Mouse (Mus musculus) v-Abl transformed pro-B cells (cell line): ENCODE measurements around the gene Atxn1.

ENCODE experiments used
- in situ Hi-C, 2 experiments: fragments of 400-800 bp; cut with MboI; formaldehyde crosslinking; loops; one replicate each; pipeline ENCODE4 v1.15.1; 2025; ENCODE audit not compliant: unreplicated experiment in 2 of 2

Gene Atxn1

GRCm38 (mm10) chr13:45806600-45807525 lies 157.9 kb downstream of the Atxn1 start:
- in situ Hi-C loops = no loop called here

DNA sequence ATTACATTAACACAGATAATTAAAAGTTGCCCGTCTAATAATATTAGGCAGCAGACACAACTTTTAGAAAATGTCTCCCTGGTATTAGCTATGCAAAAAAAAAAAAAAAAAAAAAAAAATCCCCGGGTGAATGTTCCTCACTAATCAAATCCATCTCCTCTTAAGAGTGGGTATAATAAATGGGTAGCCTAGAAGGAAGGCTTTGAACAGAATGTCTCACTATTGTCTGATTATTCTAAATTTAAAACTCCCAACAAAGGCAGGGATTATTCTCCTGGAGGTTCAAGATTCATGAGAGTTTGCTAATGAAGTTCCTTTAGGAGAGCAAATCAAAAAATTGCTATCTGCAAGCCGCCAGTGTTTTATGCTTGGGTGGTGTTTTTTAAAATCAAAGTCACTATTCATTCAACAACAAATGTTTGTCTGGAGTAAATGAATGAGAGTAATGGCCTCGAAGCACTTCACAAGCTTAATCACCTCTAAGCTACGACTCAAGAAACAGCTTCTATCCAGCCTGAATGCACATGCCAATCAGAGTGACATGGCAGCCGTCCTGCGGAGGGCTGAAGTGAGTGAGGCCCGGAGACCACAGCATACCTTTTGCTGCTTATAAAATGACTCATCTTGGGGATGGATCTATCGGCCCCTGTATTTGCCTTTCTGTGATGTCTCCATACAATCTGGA lies 158.8 kb downstream of the Atxn1 start:
- in situ Hi-C loops = no loop called here

GRCm38 (mm10) chr13:45802620-45803410 lies 162.0 kb downstream of the Atxn1 start:
- in situ Hi-C loops = no loop called here

- in situ Hi-C loops = loop anchor here in 1 of 2 experiments (25.0 kb wide), 1 partner anchor 364 kb away; no protein-coding TSS in a partner anchor
Observed at GRCm38 (mm10) chr13:45798248-45798647, 166.6 kb downstream of the Atxn1 start.

GRCm38 (mm10) chr13:45797696-45798095 lies 167.1 kb downstream of the Atxn1 start:
- in situ Hi-C loops = loop anchor here in 1 of 2 experiments (25.0 kb wide), 1 partner anchor 365 kb away; no protein-coding TSS in a partner anchor

- in situ Hi-C loops = loop anchor here in 1 of 2 experiments (25.0 kb wide), 1 partner anchor 366 kb away; no protein-coding TSS in a partner anchor
Observed at GRCm38 (mm10) chr13:45796286-45796685, 168.5 kb downstream of the Atxn1 start.

DNA sequence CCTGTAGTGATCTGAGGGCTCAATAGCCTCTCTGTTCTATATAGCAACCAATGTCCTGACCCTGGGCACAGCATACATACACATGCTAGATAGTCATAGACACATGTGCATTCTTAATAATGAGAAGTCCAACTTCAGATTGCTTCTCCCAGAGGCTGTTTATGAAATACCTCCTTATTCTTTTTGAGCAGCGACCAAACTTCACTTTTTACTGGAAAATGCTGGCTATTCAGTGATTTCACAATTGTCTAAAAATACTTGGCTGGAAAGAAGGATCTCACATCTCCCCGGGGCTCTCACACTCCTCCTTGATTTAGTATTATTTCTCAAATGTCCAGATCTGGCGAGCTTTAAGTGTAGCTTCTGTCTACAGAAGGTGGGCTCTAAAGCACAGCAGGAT lies 171.0 kb downstream of the Atxn1 start:
- in situ Hi-C loops = loop anchor here in 1 of 2 experiments (25.0 kb wide), 1 partner anchor 369 kb away; no protein-coding TSS in a partner anchor

DNA sequence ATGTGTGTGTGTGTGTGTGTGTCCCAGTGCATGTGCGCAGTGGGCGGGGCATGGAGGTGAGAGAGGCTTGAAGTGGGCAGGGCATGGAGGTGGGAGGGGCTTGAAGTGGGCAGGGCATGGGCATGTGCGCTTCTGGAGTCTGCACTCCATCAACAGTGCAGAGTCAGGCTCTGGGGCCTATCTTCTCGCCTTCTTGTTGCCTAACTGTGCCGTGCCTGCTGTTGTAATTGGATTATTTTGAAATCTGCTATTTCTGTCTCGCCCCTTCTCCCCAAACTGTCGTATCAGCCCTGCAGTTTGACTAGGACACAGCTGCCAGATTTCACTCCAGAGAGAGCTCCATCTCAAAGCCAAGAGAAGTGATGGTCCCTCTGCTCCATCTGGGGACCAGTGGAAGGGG lies 178.4 kb downstream of the Atxn1 start:
- in situ Hi-C loops = loop anchor here in 1 of 2 experiments (25.0 kb wide), 1 partner anchor 376 kb away; no protein-coding TSS in a partner anchor

DNA sequence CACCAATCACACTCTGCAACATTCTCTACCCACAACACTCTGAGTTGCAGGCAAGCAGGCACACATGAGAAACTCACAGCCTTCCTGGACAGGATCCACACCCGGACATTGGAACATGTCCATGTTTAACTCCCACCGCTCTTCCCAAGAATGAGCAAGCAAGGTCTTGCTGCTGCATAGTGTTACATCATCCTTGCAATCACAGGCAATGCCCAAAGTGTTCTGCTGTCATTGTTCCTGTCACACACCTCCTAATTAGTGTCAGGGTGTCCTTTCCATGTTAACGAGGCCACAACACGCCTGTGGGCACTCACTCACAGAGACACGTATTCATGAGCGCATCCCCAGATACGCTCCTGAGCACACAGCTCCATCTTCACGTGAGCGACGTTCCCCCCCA lies 181.1 kb downstream of the Atxn1 start:
- in situ Hi-C loops = loop anchor here in 1 of 2 experiments (25.0 kb wide), 1 partner anchor 379 kb away; no protein-coding TSS in a partner anchor

GRCm38 (mm10) chr13:45778750-45779149 lies 186.1 kb downstream of the Atxn1 start:
- in situ Hi-C loops = loop anchor here in 1 of 2 experiments (25.0 kb wide), 1 partner anchor 384 kb away; no protein-coding TSS in a partner anchor

GRCm38 (mm10) chr13:45778171-45778570 lies 186.6 kb downstream of the Atxn1 start:
- in situ Hi-C loops = loop anchor here in 1 of 2 experiments (25.0 kb wide), 1 partner anchor 384 kb away; no protein-coding TSS in a partner anchor

- in situ Hi-C loops = loop anchor here in 1 of 2 experiments (25.0 kb wide), 1 partner anchor 387 kb away; no protein-coding TSS in a partner anchor
Observed at GRCm38 (mm10) chr13:45775516-45775915, 189.3 kb downstream of the Atxn1 start.

GRCm38 (mm10) chr13:45773381-45774168 lies 191.2 kb downstream of the Atxn1 start:
- in situ Hi-C loops = loop anchor here in 1 of 2 experiments (25.0 kb wide), 1 partner anchor 389 kb away; no protein-coding TSS in a partner anchor

GRCm38 (mm10) chr13:45769757-45770156 lies 195.1 kb downstream of the Atxn1 start:
- in situ Hi-C loops = loop anchor here in 1 of 2 experiments (25.0 kb wide), 1 partner anchor 393 kb away; no protein-coding TSS in a partner anchor

DNA sequence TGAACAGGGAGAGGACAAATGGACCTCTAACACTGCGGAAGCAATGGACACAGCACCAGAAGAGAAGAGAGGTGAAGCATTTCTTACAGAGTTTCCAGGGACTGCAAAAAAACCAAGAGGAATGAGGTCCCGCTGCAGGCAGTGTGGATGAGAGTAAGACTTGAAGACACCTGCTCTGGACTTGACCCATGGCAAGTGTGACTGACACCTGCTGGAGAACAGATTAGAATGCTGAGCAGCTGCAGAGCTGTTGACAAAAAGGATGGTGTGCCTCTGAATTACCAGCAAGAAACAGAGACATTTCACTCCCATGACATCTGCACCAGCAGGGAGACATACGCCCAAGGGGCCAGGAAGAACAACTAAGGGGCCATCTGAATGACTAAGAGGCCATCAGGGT lies 196.6 kb downstream of the Atxn1 start:
- in situ Hi-C loops = loop anchor here in 1 of 2 experiments (25.0 kb wide), 1 partner anchor 394 kb away; no protein-coding TSS in a partner anchor

DNA sequence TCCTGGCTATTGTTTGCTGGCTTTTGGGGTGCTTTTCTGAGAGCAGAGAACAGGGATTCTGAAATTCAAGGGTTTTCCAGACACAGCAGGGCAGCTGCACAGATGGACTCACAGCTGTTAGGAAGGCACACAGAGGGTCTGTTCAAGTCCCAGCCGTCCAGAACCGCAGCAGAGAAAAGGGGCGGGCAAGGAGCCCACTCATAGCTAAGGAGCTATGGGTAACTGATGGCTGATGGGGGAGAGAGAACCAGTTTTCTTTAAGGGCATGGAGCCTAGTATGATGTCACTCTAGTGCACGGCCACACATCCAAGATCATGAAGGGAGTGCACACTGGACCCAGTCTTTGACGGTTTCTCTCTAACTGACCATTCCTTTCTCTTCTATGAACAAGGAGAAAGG lies 200.5 kb downstream of the Atxn1 start:
- in situ Hi-C loops = loop anchor here in 1 of 2 experiments (25.0 kb wide), 1 partner anchor 398 kb away; no protein-coding TSS in a partner anchor

DNA sequence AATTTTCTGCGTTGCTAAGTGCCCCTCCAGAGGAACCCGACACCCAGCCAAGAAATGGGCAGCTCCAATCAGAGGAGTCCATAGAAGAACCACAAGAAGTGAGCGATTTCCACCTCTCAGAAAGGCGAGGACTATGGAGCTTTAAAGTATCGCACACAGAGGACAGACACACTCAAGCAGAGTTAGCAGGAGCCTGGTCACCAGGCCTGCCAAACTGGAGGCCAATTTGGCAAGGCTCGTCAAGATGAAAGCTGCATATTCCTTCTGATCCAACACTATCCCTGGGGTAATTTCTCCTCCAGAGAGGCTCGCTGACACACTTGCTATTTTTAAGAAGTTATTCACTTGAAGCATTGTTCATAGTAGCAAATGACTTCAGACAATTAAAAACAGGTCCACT lies 202.5 kb downstream of the Atxn1 start:
- in situ Hi-C loops = loop anchor here in 1 of 2 experiments (25.0 kb wide), 1 partner anchor 400 kb away; no protein-coding TSS in a partner anchor

DNA sequence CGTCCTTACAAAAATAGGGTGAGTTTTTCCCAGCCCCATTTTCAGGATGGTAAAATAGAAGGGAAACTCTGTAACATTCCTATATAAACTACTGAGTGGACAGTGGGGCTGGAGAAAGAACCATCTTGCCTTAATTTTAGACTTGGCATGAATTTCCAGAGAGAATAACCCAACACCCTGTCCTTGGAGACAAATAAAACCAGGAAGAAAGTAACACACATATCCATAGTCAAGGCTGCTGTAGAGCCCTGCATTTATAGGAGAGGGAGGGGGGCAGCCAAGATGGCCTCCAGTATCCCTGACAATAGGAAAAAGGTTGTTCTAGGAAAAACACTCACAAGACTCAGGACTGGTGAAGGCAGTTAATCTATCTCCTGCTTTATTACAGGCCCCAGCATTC lies 210.3 kb downstream of the Atxn1 start:
- in situ Hi-C loops = loop anchor here in 1 of 2 experiments (25.0 kb wide), 1 partner anchor 408 kb away; no protein-coding TSS in a partner anchor

- in situ Hi-C loops = loop anchor here in 1 of 2 experiments (25.0 kb wide), 1 partner anchor 410 kb away; no protein-coding TSS in a partner anchor
Observed at GRCm38 (mm10) chr13:45752498-45752897, 212.3 kb downstream of the Atxn1 start.
